Mouse (Mus musculus) heart, adult 2 months (tissue): ENCODE data around the gene Thsd7a.

ENCODE experiments used
- CTCF ChIP-seq: fragments of 200-600 bp; IDR thresholded peaks from 2 replicates; pipeline ENCODE4 v1.8.1; 2022; ENCODE audit warnings: antibody characterized with exemption, mild to moderate bottlenecking, moderate library complexity
- EP300 ChIP-seq: fragments of 200-500 bp; IDR thresholded peaks from 2 replicates; pipeline ENCODE4 v1.6.1; 2011; ENCODE audit warnings: low read depth, low read length, control low read depth; ENCODE audit not compliant: insufficient read depth

DNA sequence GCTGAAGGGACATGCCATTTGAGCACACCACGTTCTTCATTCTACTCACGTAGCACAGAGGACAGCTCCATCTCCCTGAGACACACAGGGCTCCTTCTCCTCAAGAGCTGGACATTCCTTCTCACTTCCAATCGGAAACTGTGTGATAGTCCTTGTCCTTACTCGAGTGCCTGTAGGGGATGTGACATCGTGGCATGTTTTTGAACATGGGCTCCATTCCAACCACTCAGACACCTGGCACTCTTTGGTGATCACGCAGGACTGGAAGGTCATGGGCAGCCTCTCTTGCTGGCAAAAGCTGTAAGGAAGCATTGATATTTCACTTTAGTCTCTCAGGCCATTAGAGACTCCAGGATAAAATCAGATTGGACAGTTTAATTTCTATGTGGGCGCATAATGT, 245.3 kb downstream of the Thsd7a start:
- TF ChIP-seq CTCF (no peak), EP300 (0 out of 2 replicates have a peak, but pooled peaks have one; percentile 24)
